Mouse (Mus musculus) E14TG2a.4 (cell line): ENCODE measurements around the gene Smyd3.
"Not testable (repeated sequence)": the region's sequence is repeated elsewhere in the genome, so short reads cannot be mapped to it uniquely, and the experiment has no call there.

ENCODE experiments used
- H3K27me3 ChIP-seq: 2 replicates; pipeline ENCODE4 v1.6.1; 2014; ENCODE audit warnings: low read length, control low read depth; ENCODE audit not compliant: insufficient read depth
- H3K36me3 ChIP-seq: 2 replicates; pipeline ENCODE4 v1.6.1; 2014; ENCODE audit warnings: low read length, control low read depth; ENCODE audit not compliant: insufficient read depth
- H3K4me1 ChIP-seq: replicated peaks from 2 replicates; pipeline ENCODE4 v1.6.1; 2014; ENCODE audit warnings: low read depth, low read length, control low read depth
- H3K4me3 ChIP-seq: replicated peaks from 2 replicates; pipeline ENCODE4 v1.5.1; 2014; ENCODE audit warnings: mild to moderate bottlenecking, low read length
- H3K9me3 ChIP-seq: 2 replicates; pipeline ENCODE4 v1.6.1; 2014; ENCODE audit warnings: low read length, control low read depth
- CTCF ChIP-seq: conservative IDR thresholded peaks from 2 replicates; pipeline ENCODE4 v1.5.1; 2014; ENCODE audit warnings: low read length
- NANOG ChIP-seq: IDR thresholded peaks from 2 replicates; pipeline ENCODE4 v1.6.1; 2014; ENCODE audit warnings: borderline replicate concordance, low read length, mixed read lengths
- POU5F1 ChIP-seq: IDR thresholded peaks from 2 replicates; pipeline ENCODE4 v1.6.1; 2014; ENCODE audit warnings: low read length, borderline replicate concordance

Gene Smyd3

DNA sequence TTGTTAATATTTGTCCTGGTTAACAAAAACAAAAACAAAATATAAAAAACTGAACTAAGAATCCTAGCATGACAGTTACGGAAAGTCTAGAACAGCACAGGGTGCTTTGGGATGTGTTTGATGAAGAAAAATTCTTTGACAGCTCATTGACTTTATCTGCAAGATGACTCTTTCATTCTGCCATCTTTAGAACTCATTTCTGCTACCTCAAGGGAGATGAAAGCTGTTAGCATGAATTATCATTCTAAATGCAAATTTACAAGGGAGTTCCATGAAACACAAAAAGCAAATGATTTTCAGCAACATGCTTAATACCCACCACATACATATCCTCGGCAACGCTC lies 190.9 kb downstream of the Smyd3 start:
- no peaks in the 10 kb centered on the region for H3K36me3 ChIP-seq
- TF ChIP-seq NANOG (no peak), POU5F1 (no peak), CTCF (no peak)
- no peak overlapping the region for H3K4me3 ChIP-seq
- peaks cover 29% of the 10 kb centered on the region for H3K4me1 ChIP-seq
- no peaks in the 10 kb centered on the region for H3K27me3 ChIP-seq
- H3K9me3 ChIP-seq: 0 out of 2 replicates have a peak, but pooled peaks cover 4% of the 10 kb centered on the region

- no peak overlapping the region for H3K4me3 ChIP-seq
- TF ChIP-seq NANOG (no peak), CTCF (no peak), POU5F1 (no peak)
- peaks cover 28% of the 10 kb centered on the region for H3K4me1 ChIP-seq
- no peaks in the 10 kb centered on the region for H3K27me3 ChIP-seq
- H3K36me3 ChIP-seq: no peaks in the 10 kb centered on the region
- H3K9me3 ChIP-seq: 0 out of 2 replicates have a peak, but pooled peaks cover 4% of the 10 kb centered on the region
These were observed 191.4 kb downstream of the Smyd3 start for GRCm38 (mm10) chr1:179326262-179326964.

GRCm38 (mm10) chr1:179324271-179324670 lies 193.6 kb downstream of the Smyd3 start:
- no peak for TF ChIP-seq POU5F1
- no peak for TF ChIP-seq NANOG
- no peak for TF ChIP-seq CTCF
- no peaks in the 10 kb centered on the region for H3K27me3 ChIP-seq
- H3K4me1 ChIP-seq: peaks cover 9% of the 10 kb centered on the region
- 0 out of 2 replicates have a peak, but pooled peaks cover 2% of the 10 kb centered on the region for H3K9me3 ChIP-seq
- no peaks in the 10 kb centered on the region for H3K36me3 ChIP-seq
- H3K4me3 ChIP-seq: no peak overlapping the region

DNA sequence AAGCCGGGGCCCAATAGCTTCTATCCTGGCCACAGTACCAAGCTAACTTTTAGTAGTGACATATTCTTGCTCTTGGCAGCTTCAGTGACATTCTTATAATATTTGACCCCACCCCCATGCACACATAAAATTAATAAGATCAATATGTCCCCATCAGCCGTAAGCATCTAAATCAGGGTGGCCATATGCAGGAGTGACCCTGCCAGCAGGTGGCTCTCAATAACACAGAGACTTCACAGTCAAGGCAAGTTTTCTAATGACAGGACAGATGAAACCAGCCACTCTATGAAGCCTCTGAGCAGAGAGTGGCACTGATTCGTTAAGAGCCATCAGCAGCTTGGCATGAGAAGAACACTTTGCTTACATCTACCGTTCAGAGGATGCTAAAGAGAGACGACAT lies 204.2 kb downstream of the Smyd3 start:
- Histone ChIP-seq H3K4me1 (no peaks in the 10 kb centered on the region), H3K4me3 (no peak overlapping the region), H3K9me3 (no peaks in the 10 kb centered on the region), H3K36me3 (no peaks in the 10 kb centered on the region), H3K27me3 (no peaks in the 10 kb centered on the region)
- TF ChIP-seq NANOG: no peak
- TF ChIP-seq POU5F1: no peak
- TF ChIP-seq CTCF: no peak

DNA sequence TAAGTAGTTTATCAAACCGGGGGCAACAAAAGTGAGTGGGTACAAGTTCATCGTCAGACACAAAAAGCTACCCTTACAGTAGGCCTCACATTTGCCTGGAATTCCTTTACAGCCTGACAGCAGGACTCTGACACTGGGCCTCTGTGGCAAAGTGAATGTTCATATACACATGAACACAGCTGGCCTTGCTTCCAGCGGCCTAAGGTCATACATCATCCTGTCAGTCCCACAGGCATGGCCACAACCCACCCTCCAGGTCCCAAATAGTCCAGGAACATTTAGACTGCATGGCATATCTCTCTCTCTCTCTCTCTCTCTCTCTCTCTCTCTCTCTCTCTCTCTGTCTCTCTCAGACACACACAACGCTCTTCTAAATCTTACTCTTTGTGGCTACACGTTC lies 208.4 kb downstream of the Smyd3 start:
- Histone ChIP-seq H3K27me3 (no peaks in the 10 kb centered on the region), H3K9me3 (no peaks in the 10 kb centered on the region), H3K4me1 (no peaks in the 10 kb centered on the region; the same call in 1 of the 2 replicates), H3K36me3 (no peaks in the 10 kb centered on the region), H3K4me3 (no peak overlapping the region)
- TF ChIP-seq NANOG (no peak), POU5F1 (no peak), CTCF (no peak)

DNA sequence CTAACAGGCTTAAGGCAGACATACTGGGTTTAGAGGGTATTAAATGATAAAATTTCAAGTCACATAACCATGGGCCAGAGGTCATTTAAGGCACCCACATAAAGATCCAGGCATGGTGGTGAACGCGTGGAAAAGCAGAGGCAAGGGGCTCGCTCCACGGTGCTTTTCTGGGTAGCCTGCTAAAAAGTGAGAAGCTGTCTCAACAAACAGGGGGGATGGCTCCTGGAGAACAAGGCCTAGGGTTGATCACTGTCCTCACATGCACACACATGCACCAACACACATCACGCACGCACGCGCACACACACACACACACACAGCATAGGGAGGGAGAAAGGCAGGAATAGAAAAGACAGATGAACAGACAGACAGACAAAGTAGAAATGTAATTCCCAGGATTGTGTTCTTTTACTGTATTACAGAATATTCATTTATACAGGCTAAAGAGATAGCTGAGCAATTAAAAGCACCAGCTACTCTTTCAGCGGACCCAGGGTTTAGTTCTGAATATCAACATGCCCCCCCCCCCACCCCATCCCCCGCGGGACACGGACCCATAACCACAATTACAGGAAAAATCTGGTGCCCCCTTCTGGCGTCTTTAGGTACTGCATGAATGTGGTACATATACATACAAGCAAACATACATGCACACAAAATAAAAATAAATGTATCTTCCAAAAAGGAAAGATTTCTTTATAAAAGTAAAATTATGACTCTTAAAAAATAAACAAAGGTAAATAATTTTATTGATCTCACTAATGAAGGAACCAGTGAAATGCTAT lies 215.2 kb downstream of the Smyd3 start:
- no peaks in the 10 kb centered on the region for H3K9me3 ChIP-seq
- H3K4me1 ChIP-seq: no peaks in the 10 kb centered on the region
- H3K36me3 ChIP-seq: no peaks in the 10 kb centered on the region
- TF ChIP-seq NANOG (no peak), CTCF (peak; percentile 45), POU5F1 (no peak)
- no peaks in the 10 kb centered on the region for H3K27me3 ChIP-seq
- no peak overlapping the region for H3K4me3 ChIP-seq

- no peak for TF ChIP-seq NANOG
- TF ChIP-seq CTCF: no peak
- TF ChIP-seq POU5F1: no peak
- no peaks in the 10 kb centered on the region for H3K4me1 ChIP-seq
- no peaks in the 10 kb centered on the region for H3K27me3 ChIP-seq
- peaks cover 9% of the 10 kb centered on the region for H3K36me3 ChIP-seq
- no peak overlapping the region for H3K4me3 ChIP-seq
- peaks cover 36% of the 10 kb centered on the region for H3K9me3 ChIP-seq
These were observed 222.2 kb downstream of the Smyd3 start for GRCm38 (mm10) chr1:179295626-179296025.

DNA sequence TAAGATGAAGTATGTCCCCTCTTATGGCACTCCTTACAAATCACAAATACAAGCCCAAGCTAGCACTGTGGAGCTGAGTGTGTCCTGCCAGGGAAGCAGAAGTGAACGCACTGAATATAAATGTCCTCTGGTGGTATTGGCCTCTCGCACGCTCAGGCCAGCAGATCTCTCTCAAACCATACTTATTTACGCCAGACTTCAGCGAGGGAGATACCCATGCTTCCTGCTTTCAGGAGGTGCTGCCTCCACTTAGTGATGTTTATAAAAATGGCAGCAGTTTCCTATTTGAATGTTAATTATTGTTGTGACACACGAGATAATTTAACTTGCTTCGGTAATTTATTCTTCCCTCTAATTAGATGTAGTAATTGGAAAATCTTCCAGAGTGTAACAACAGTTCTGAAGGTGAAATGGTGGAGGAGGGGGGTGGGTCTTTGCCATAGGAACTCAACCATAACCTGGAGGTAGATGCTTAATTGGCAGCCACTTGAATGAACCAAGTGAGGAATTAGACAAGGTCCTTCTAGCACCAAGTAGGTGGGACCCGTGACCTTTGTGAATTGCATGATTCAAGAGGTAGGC lies 224.0 kb downstream of the Smyd3 start:
- TF ChIP-seq CTCF (no peak), POU5F1 (no peak), NANOG (no peak)
- Histone ChIP-seq H3K36me3 (peaks cover 10% of the 10 kb centered on the region), H3K9me3 (peaks cover 39% of the 10 kb centered on the region), H3K27me3 (no peaks in the 10 kb centered on the region), H3K4me1 (no peaks in the 10 kb centered on the region), H3K4me3 (no peak overlapping the region)

GRCm38 (mm10) chr1:179290181-179290580 lies 227.7 kb downstream of the Smyd3 start:
- Histone ChIP-seq H3K36me3 (peaks cover 10% of the 10 kb centered on the region), H3K9me3 (peaks cover 32% of the 10 kb centered on the region)
- H3K4me3 ChIP-seq, H3K27me3 ChIP-seq, H3K4me1 ChIP-seq: not testable (repeated sequence)
